Mouse (Mus musculus) ES-CJ7 (cell line): ENCODE measurements at regions not wholly inside any gene's neighbourhood (a gene's known extent, or its start where the extent isn't known, plus 50 kb on each side); places are given as distances from the start of the nearest gene placed in this dataset.

Source experiments
- DNase-seq: peaks from one replicate; pipeline ENCODE4 v3.0.0; 2011; ENCODE audit warnings: low read depth, low spot score

DNA sequence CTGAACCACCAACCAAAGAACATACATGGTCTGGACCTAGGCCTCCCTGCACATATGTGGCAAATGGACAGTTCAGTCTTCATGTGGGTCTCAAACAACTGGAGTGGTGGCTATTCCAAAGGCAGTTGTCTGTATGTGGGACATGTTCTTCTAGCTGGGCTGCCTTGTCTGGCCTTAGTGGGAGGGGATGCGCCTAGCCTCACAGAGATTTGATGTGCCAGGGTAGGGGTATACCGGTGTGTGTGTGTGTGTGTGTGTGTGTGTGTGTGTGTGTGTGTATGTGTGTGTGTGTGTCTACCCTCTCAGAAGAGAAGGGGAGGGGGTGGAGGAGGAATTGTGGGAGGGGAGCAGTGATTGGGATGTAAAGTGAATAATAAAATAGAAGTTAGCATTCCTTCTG is 344.0 kb downstream of the Dhx35 start:
- DNase-seq, result no peak

DNA sequence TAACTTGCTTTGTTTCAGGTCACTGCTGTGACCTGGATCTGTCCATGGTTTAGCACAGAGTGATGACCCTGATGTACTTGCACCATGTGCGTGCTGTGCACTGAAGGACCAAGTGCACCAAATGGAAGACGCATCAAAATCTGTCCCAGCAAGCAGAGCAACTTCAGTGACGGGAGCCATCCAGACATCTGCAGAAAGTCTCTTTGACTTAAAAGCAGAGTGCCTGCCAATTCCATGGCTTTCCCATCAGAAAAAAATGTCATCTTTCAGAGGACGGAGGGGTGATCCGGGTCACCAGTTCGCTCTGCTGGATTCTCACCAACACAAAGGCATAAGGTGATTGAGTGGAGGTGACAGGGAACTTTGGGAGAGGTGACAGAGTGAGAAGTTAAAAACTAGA is 351.4 kb downstream of the Dhx35 start:
- DNase-seq, result no peak

DNA sequence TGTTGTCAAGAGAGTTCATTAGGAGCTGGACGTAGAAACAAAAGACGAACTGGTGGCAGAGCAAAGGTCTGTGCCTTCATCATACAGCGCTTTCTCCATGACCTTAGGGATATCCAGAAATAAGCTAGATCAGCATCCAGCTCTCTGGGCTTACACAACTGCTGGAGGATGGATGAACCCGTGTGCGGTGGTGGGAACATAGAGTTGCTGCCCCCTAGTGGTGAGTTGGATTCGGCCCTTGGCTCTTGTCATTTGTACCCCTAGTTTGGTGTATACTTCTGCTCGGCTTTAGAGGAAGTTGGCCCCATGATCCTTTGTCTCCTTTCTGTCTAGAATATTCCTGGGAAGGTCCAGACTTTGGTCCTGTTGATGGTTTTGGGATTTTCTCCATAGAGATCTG is 369.4 kb downstream of the Dhx35 start:
- peak; percentile 74 for DNase-seq

DNA sequence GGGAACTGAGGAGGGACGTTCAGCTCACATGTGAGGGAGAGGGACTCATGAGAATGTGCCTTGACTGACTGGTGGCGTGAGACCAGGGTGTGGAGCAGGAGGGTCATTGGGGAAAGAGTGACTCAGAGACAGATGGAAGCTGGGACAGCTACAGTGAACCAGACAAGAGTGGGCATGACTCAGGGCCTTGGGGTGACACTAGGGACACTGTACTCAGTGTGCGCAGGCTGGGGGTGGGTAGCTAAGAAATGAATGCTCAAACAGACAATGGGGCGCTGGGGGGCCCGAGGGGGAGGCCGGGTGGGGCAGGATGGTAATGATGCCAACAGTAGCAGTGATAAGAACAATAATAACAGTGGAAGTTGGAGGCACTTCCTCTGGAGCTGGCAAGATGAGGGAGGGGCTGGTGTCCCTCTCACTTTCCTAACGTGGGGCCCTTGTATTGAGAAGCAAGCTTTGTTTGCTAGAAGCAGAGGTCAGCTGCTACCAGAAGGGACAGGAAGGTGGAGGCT is 374.0 kb downstream of the Dhx35 start:
- no peak for DNase-seq

DNA sequence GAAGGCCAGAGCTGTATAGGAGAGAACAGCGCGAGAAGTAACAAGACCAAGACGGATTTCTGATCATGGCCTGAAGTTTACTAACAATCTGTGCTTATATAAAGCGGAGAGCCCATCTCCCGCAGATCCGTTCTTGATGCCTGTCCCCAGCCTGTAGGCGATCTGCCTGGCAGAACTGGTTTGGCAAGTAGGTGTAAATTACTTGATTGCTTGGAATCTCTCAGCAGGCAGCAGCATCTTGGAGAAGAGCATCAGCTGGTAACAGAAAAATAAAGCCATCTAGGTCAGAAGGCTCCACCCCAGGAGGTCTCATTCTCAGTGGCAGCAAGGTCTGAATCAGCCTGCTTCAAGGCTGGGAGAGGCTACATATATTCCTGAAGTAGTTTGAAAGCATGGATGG is 401.5 kb downstream of the Dhx35 start:
- DNase-seq, result no peak

DNA sequence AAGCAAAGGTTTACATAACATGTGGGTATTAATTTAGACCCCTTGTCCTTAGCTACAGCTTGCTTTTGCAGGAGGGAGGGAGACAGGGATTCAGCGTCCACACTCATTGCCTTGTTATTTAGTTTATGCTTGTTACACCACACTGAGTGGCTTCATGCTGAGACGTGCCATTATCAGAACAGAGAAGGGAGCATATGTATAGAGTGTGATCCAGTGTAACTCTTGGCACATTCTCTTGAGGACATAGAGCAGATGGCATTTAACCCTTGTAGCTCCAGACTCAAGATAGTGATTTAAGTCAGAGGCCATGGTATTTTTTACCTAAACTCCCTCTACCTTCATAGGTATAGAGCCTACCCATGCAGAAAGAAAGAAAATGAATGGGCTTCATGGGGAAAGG is 437.7 kb downstream of the Dhx35 start:
- no peak for DNase-seq

DNA sequence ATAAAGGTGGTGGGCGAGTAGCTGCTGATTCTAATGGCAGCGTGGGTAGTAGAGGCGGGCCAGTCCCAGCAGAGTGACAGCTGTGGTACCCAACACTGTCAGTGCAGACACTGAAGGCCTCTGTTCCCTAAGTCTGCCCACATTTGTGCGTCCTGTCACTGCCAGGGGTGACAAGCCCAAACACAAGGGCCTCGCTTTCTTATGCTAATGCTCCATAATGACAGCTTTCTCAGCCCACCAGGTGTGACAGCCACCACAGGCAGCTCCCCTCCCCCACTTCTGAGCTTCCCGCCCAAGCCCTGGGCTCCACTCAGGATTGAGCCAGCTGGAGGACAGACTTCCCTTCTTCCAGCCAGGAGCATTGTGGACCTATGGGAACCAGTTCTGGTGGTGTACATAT is 440.4 kb downstream of the Dhx35 start:
- peak; percentile 79 for DNase-seq

DNA sequence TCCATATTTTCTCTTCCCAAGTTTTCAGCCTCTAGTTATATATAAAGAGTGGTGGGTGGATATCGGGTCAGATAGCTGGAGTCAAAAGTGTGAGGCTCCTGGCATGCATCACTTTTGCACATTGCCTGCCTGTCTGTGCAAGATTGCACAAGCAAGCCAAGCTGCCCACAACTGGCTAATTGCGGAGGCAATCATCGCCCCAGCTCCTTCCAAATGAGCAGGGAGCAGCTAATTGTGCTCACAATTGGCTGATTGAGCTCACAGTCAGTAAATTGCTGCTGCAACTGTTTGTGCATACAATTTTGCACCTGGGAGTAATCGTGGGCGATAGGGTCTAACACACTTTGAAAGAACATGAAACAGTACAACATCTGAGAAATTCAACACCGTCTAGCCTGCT is 455.5 kb downstream of the Dhx35 start:
- no peak for DNase-seq

DNA sequence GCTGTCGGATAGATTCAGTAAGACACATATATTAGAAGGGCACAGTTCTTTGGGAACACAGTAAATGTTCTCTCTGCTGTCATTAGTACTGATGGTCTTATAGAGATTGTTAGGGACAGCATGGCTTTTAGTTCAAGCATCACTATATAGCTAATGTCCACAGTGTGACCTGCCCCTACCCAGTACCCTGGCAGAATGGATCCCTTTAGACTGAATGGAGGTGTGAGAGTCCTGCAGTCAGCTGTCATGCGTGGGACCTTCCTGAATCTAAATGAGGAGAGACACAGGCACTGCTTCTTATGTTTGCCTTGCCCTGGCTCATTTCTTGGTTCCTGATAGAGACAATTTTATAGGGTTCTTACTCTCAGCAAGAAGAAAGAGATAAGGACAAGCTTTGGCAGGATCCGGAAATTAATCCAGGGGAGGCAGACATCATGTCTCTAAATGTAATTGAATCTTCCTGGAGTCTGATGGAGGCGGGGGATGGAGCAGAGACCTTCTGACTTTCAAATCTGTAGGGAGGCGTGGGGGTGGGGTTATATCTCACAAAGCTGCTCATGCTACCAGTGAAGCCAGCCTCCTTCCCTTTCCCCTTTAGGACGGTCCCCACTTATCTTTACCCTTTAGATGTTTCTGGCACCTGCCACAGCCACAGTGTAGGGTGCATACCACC is 456.5 kb downstream of the Dhx35 start:
- no peak for DNase-seq

DNA sequence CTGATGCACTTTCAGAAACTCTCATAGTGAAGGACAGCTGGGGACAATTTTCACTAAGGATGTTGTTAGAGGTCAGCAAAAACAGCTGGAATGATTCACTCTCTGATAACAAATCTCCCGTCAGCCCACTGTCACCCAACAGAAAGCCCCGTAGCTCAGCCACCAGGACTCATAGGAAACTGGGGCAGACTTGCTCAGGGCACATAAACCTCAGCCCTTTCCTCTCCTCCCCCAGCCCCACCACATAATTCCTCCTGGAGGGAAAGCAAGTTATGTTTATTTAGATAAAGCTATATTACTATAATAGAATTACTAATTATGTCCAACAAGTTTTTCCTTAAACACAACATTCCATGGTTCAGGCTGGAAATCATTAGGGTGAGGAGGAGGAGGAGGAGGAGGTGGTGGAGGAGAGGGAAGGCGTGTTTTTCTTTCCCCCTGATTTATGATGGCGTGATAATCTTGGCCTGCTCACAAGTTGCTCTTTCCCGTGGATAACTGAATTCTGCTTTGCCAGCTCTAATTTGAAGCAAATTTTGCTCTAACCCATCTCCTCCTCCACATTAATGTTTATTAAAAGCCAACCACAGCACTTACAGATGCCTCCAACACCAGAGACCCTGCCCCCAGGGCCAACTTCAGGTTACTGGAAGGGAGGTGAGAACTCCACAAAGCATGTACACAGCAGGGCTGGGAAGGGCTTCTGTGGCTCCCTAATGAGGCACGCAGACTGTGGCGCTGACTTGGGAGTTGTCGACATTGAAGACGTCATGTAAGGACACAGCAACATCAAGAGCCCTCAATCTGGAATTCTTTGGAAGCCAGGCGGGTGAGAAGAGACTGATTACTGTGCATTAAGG is 475.8 kb downstream of the Dhx35 start:
- DNase-seq, result no peak

DNA sequence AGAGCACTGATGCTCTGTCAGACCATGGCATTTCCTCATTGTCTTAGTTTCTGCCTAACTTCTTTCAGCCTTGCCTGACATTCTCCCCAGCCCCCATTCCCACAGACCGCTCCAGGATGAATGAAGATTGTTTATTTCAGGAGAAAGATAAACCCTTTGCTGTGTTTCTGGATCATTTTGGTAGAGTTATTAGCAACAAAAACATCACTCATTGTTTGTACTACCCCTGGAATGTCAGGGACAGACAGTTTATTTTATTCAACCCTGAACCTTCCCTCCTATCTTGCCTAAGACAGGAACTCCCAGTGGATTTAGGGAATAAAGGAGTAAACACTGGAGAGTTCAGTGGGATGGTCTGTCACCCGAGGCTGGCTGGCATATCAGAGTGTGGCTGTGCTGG is 484.3 kb downstream of the Dhx35 start:
- no peak for DNase-seq

DNA sequence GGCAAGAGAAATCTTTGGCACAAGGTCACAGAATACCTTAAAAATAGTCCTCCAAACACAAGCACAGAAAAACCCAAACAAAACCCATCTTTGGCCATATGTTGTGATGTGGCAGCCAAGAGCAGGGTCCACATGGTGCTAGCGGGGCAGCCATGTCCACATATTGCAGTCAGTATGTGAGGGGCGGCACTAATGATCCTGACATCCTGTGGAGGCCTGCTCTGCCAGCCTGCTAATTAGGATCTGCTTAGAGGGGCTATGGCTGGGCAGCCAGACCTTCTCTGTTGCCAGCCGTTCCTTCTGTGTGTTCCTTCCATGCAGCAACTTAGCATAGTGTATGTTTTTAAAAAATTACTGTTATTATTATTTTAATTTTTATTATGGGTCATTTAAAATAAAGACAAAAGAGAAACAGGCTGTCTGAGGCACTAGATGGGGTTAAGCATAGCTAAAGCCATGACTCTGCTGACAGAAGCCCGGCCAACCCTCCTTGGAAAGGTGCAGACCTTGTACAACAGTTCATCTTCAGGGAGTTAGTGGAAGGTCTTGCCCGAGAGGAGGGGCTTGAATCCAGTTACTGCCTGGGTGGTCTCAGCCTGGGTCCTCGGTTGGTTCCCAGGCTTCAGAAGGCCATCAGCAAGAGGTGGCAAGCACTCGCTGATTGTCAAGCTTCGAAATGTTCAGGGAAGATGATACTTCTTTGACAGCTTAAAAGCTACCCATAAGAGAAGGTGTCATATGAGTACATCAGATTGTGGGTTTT is 487.1 kb downstream of the Dhx35 start:
- DNase-seq, result no peak

DNA sequence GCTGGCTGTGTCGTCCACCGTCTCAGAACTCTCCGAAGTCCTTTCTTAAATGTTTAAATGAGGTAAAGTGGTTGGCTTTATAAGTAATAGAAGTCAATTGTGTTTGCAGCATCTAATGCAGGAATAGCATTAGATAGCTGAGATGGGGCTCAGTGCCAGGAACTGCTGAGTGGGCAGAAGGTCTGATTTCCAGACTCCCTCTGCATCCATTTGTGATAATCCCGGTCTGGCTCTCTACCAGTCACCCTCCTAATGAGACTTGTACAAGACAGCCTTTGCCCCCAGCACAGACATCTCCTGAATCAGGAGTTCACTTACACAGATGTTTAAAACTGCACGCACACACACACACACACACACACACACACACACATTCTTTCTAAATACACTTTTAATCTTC is 489.5 kb downstream of the Dhx35 start:
- no peak for DNase-seq

DNA sequence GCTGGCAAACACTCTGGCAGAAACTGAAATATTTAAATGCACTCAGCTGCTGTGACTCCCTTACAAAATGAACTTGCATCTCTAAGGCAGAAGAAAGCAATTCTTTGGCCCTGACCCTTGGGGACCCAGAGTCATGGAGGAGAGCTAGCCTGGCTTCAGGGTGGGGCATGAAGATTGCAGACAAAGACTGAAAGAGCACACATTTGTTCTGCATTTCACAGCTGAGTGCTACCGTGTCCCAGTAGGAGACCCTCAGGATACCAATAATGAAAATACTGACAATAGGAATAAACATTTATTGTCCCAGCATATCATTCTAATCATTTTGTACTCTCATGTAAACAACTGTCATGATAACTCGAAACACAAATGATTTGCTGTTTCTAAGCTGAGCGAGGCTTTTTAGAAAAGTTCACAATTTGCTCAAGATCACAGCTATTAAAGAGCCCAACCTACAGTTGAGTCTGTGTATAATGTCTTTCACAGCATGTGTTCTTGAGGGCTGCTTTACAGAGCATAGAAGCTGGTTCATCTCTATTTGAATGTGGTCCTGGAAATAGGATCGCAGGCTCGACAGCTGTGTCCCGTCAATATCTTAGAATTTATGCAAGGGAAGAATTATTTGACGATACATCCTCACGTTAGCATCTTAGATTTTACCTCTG is 490.1 kb downstream of the Dhx35 start:
- DNase-seq, result no peak

DNA sequence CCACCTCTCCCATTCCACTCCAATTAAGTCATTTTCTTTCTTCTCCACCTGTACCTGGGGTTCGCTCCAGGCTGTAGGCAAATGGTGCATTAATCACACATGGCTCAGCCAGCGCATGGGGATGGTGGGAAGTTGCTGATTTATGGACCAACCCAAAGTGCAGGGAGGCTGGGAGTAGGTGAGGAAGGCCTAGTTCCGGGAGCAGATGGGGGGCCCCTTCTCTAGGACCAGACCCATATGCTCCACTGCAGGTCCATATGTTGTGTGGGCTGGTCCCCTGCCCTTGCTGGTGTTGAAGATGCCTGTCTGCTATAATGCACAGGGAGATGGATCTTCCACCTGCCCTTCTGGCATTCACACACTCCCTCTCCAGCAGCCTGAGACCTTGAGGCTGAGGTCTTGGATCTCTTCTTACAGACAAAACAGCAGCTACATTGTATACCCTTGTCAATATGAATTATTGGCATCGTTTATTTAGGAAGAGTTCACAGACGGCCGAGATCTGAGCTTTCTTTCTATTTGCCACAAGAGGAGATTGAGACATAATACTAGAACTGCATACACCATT is 493.5 kb downstream of the Dhx35 start:
- DNase-seq, result no peak

DNA sequence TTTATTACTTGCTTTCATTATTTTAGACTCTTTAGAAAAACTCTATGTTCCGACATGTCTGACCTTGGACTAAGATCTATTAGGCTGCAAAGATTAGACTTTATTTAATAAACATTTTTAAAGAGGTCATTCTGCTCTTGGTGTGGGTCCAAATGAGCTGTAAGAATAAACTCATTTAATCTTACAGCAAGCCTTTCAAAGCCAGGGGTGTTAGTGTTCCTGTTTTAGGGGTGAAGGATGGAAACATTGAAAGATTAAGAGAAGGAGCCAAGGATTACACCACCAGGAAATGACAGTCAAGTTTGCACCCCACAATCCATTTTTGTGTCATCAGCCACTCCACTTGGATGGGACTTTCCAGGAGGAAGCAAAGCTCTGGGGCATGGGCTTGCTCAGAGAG is 495.5 kb downstream of the Dhx35 start:
- no peak for DNase-seq

DNA sequence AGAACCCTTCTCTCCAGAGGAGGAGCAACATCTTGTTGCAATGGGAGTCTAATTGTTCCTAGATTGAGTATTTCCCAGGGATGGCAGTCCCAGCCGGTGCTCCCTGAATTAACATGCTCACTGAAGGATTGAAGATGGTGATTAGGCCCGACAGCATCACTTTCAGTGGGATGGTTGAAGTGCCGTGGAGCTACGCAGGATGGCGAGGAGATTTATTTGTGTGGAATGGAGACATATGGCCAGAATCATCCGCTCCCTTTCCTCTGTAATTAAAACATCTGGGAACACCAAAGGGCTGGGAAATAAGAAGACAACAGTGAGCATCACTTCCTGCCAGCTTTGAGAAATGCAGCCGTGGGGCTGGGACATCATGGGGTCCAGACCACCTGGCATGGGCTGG is 512.4 kb downstream of the Dhx35 start:
- DNase-seq, result no peak

DNA sequence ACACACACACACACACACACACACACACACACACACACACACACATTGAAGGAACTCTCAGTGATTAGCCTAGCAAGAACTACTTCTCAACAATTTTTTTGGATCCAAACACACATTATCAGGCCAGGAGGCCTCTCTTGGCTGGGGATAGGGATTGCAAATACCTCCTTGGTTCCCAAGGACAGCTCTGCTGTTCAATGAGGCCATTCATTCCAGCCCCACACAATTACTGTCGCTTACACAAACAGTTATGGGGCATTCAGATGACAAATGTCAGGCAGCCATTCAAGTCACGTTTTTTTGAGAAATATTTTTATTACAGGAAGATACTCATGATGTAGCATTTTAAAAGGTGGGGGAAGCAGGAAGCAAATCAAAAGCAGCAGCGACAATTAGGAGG is 540.1 kb downstream of the Dhx35 start:
- DNase-seq, result no peak

DNA sequence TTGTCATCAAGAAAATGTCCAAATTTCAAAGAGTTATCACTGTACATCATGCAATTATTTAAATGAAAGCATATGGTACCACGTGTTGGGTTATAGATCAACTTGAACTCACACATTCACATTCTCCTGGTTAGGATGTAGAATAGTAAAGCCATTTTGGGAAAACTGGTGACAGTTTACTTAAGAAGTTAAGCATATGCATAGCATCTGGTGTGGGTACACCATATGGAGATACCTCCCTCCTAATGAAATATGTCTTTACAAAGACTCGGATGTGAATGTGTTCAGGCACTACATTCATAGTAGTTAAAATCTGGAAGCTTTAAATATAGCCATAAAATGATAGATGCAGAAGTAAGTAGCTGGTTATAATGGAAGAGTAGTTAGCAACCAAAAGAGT is 542.0 kb downstream of the Dhx35 start:
- DNase-seq, result no peak

DNA sequence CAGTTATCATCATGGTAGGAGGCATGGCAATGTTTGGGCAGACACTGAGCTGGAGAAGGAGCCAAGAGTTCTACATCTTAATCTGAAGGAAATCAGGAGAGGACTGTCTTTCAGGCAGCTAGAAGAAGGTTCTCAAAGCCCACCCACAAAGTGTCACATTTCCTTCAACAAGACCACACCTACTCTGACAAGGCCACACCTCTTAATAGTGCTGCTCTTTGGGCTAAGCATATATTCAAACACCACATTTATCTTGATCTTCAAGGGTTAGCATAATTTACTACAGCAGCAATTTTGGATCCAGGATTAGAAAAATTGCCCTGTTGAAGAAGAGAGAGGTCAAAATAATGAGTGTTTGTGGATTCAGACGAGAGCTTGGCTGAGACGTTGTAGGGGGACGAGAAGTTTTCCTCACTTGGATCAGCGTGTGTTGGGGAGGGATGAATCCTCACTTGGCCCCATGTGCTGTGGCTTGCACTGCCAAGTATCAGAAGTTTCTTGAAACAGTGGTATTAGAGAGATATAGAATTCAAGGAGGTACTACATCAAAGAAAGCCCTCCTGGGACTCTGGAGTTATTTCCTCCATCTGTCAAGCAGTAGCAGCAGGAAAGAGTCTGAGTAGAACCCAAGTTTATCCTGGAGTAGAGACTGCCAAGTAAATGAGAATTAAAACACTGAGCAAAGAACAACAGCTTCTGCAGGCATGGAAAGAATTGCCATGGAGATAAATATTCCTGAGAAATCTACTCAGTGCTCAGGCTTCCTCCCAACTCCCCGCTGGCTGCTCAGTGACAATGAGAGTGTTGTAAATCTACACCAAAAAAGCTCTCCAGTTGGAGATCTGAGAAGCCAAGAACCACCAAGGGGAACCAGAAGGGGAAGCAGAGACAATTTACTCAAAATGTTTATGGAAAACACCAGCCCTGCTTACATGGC is 549.3 kb downstream of the Dhx35 start:
- no peak for DNase-seq
